Mouse (Mus musculus): ENCODE data around the gene Rrp1. TPM values are rescaled to one million over a fixed set of nuclear protein-coding genes. Genes with fewer than 3 reads are reported as not detected.

Gene Rrp1
- polyA plus RNA-seq, 1 experiment from 2014 or later = 213 TPM

GRCm38 (mm10) chr10:78388216-78388980, 24.4 kb downstream of the Rrp1 start:
- Histone ChIP-seq H3K4me2 (replicated peaks; ENCODE audit: low read depth, low read length) (no peak overlapping the region), H3K36me3 (ENCODE audit: control insufficient read depth, insufficient read depth, low read length) (no peaks in the 10 kb centered on the region), H3K9me3 (ENCODE audit: control insufficient read depth, low read depth, low read length) (no peaks in the 10 kb centered on the region), H3K4me1 (ENCODE audit: control insufficient read depth, insufficient read depth, low read length) (no peaks in the 10 kb centered on the region), H3K4me3 (ENCODE audit: low read depth, low read length) (no peak overlapping the region), H3K27ac (ENCODE audit: low read length) (no peak overlapping the region), H3K27me3 (ENCODE audit: control insufficient read depth, insufficient read depth, low read length) (peaks cover 4% of the 10 kb centered on the region; the same call in 1 of the 2 replicates), H3K9ac (replicated peaks; ENCODE audit: low read depth, low read length) (no peak overlapping the region)
- no peak for ATAC-seq (ENCODE audit: insufficient number of reproducible peaks, insufficient read depth, low FRiP score, low read depth)
- WGBS = 70% methylated on average over 20 of the region's 20 CpGs

DNA sequence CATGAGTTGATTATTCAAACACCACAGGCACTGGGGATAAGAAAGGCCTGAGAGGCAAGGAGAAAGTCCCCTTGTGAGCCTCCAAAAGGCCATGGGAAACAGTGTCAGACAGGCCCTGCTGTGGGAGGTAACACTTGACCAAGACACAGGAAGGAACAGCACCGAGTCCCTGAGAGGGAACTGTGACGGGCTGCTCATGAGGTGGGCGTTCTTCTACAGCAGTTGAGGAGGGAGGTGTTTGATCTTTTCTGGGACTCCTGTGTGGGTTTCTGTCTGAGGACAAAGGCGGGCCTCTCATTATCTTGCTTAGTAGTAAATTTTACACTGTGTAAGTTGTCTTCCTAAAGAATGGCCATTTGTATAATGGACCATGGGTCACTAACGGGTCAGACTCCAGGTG, 27.3 kb downstream of the Rrp1 start:
- no peak overlapping the region for H3K4me3 ChIP-seq (ENCODE audit: low read depth, low read length)
- ATAC-seq (ENCODE audit: insufficient number of reproducible peaks, insufficient read depth, low FRiP score, low read depth) = no peak
- H3K27me3 ChIP-seq (ENCODE audit: control insufficient read depth, insufficient read depth, low read length) = no peaks in the 10 kb centered on the region
- H3K27ac ChIP-seq (ENCODE audit: low read length) = no peak overlapping the region
- no peak overlapping the region for H3K9ac ChIP-seq (replicated peaks; ENCODE audit: low read depth, low read length)
- H3K4me1 ChIP-seq (ENCODE audit: control insufficient read depth, insufficient read depth, low read length) = no peaks in the 10 kb centered on the region
- H3K36me3 ChIP-seq (ENCODE audit: control insufficient read depth, insufficient read depth, low read length) = no peaks in the 10 kb centered on the region
- no peaks in the 10 kb centered on the region for H3K9me3 ChIP-seq (ENCODE audit: control insufficient read depth, low read depth, low read length)
- no peak overlapping the region for H3K4me2 ChIP-seq (replicated peaks; ENCODE audit: low read depth, low read length)
- WGBS = 65% methylated on average over 5 of the region's 5 CpGs

GRCm38 (mm10) chr10:78383567-78383966, 29.3 kb downstream of the Rrp1 start:
- Histone ChIP-seq H3K36me3 (ENCODE audit: control insufficient read depth, insufficient read depth, low read length) (no peaks in the 10 kb centered on the region), H3K27ac (ENCODE audit: low read length) (no peak overlapping the region), H3K27me3 (ENCODE audit: control insufficient read depth, insufficient read depth, low read length) (no peaks in the 10 kb centered on the region), H3K9me3 (ENCODE audit: control insufficient read depth, low read depth, low read length) (peaks cover 2% of the 10 kb centered on the region; the same call in 1 of the 2 replicates), H3K4me3 (ENCODE audit: low read depth, low read length) (no peak overlapping the region), H3K4me1 (ENCODE audit: control insufficient read depth, insufficient read depth, low read length) (no peaks in the 10 kb centered on the region), H3K9ac (replicated peaks; ENCODE audit: low read depth, low read length) (no peak overlapping the region), H3K4me2 (replicated peaks; ENCODE audit: low read depth, low read length) (no peak overlapping the region)
- ATAC-seq (ENCODE audit: insufficient number of reproducible peaks, insufficient read depth, low FRiP score, low read depth) = no peak
- 74% methylated on average over 3 of the region's 3 CpGs for WGBS

- Histone ChIP-seq H3K9me3 (ENCODE audit: control insufficient read depth, low read depth, low read length) (peaks cover 4% of the 10 kb centered on the region; the same call in 1 of the 2 replicates), H3K36me3 (ENCODE audit: control insufficient read depth, insufficient read depth, low read length) (no peaks in the 10 kb centered on the region), H3K4me2 (replicated peaks; ENCODE audit: low read depth, low read length) (no peak overlapping the region), H3K4me1 (ENCODE audit: control insufficient read depth, insufficient read depth, low read length) (no peaks in the 10 kb centered on the region), H3K9ac (replicated peaks; ENCODE audit: low read depth, low read length) (no peak overlapping the region), H3K27ac (ENCODE audit: low read length) (no peak overlapping the region), H3K27me3 (ENCODE audit: control insufficient read depth, insufficient read depth, low read length) (no peaks in the 10 kb centered on the region), H3K4me3 (ENCODE audit: low read depth, low read length) (no peak overlapping the region)
- 97% methylated on average over 7 of the region's 7 CpGs for WGBS
- no peak for ATAC-seq (ENCODE audit: insufficient number of reproducible peaks, insufficient read depth, low FRiP score, low read depth)
Observed at GRCm38 (mm10) chr10:78378516-78378915, 34.3 kb downstream of the Rrp1 start.

- Histone ChIP-seq H3K36me3 (ENCODE audit: control insufficient read depth, insufficient read depth, low read length) (no peaks in the 10 kb centered on the region), H3K9ac (replicated peaks; ENCODE audit: low read depth, low read length) (no peak overlapping the region), H3K4me1 (ENCODE audit: control insufficient read depth, insufficient read depth, low read length) (no peaks in the 10 kb centered on the region), H3K27me3 (ENCODE audit: control insufficient read depth, insufficient read depth, low read length) (no peaks in the 10 kb centered on the region), H3K4me3 (ENCODE audit: low read depth, low read length) (no peak overlapping the region), H3K9me3 (ENCODE audit: control insufficient read depth, low read depth, low read length) (no peaks in the 10 kb centered on the region), H3K4me2 (replicated peaks; ENCODE audit: low read depth, low read length) (no peak overlapping the region), H3K27ac (ENCODE audit: low read length) (no peak overlapping the region)
- WGBS = 68% methylated on average over 27 of the region's 27 CpGs
- 0 out of 2 replicates have a peak, but pooled peaks have one; percentile 33 for ATAC-seq (ENCODE audit: insufficient number of reproducible peaks, insufficient read depth, low FRiP score, low read depth)
Observed at GRCm38 (mm10) chr10:78372681-78373668, 39.9 kb downstream of the Rrp1 start.

GRCm38 (mm10) chr10:78371746-78372145, 41.1 kb downstream of the Rrp1 start:
- 77% methylated on average over 6 of the region's 6 CpGs for WGBS
- no peak overlapping the region for H3K4me2 ChIP-seq (replicated peaks; ENCODE audit: low read depth, low read length)
- no peak overlapping the region for H3K9ac ChIP-seq (replicated peaks; ENCODE audit: low read depth, low read length)
- H3K9me3 ChIP-seq (ENCODE audit: control insufficient read depth, low read depth, low read length) = no peaks in the 10 kb centered on the region
- no peak for ATAC-seq (ENCODE audit: insufficient number of reproducible peaks, insufficient read depth, low FRiP score, low read depth)
- no peak overlapping the region for H3K4me3 ChIP-seq (ENCODE audit: low read depth, low read length)
- H3K27me3 ChIP-seq (ENCODE audit: control insufficient read depth, insufficient read depth, low read length) = no peaks in the 10 kb centered on the region
- H3K4me1 ChIP-seq (ENCODE audit: control insufficient read depth, insufficient read depth, low read length) = no peaks in the 10 kb centered on the region
- no peak overlapping the region for H3K27ac ChIP-seq (ENCODE audit: low read length)
- H3K36me3 ChIP-seq (ENCODE audit: control insufficient read depth, insufficient read depth, low read length) = no peaks in the 10 kb centered on the region

GRCm38 (mm10) chr10:78367586-78367985, 45.3 kb downstream of the Rrp1 start:
- Histone ChIP-seq H3K4me2 (replicated peaks; ENCODE audit: low read depth, low read length) (no peak overlapping the region), H3K4me1 (ENCODE audit: control insufficient read depth, insufficient read depth, low read length) (no peaks in the 10 kb centered on the region)
- no peak for ATAC-seq (ENCODE audit: insufficient number of reproducible peaks, insufficient read depth, low FRiP score, low read depth)

DNA sequence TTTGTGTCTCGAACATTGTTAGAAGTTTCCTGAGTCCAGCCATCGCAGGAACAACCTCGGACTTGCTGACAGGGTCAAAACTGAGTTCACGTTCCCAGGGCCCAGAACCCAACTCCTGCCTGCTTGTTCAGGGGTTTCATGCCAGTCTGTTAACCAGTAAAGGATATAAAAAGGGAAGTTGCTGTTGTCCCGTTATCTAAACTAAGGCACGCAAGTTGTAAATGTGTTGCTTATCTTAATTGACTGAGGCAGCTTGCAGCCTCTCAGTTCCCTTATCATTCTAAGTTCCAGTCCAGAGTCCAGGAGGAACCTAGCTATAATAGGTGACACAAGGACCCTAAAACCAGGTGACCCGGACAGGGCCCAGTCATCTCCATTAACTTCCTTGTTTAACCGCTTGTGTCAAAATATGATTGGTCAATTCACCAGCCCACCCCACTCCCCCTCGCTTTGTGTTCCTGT, 46.0 kb downstream of the Rrp1 start:
- ATAC-seq (ENCODE audit: insufficient number of reproducible peaks, insufficient read depth, low FRiP score, low read depth) = peak; percentile 71; the same call in 1 of the 2 replicates
- no peaks in the 10 kb centered on the region for H3K36me3 ChIP-seq (ENCODE audit: control insufficient read depth, insufficient read depth, low read length)
- H3K9me3 ChIP-seq (ENCODE audit: control insufficient read depth, low read depth, low read length) = no peaks in the 10 kb centered on the region
- no peak overlapping the region for H3K27ac ChIP-seq (ENCODE audit: low read length)
- no peak overlapping the region for H3K4me2 ChIP-seq (replicated peaks; ENCODE audit: low read depth, low read length)
- no peaks in the 10 kb centered on the region for H3K4me1 ChIP-seq (ENCODE audit: control insufficient read depth, insufficient read depth, low read length)
- no peaks in the 10 kb centered on the region for H3K27me3 ChIP-seq (ENCODE audit: control insufficient read depth, insufficient read depth, low read length)
- no peak overlapping the region for H3K4me3 ChIP-seq (ENCODE audit: low read depth, low read length)
- 41% methylated on average over 9 of the region's 9 CpGs for WGBS
- no peak overlapping the region for H3K9ac ChIP-seq (replicated peaks; ENCODE audit: low read depth, low read length)

More at GRCm38 (mm10) chr10:78367586-78367985, 45.3 kb downstream of the Rrp1 start:
- Histone ChIP-seq H3K4me3 (ENCODE audit: low read depth, low read length) (no peak overlapping the region), H3K36me3 (ENCODE audit: control insufficient read depth, insufficient read depth, low read length) (no peaks in the 10 kb centered on the region), H3K27me3 (ENCODE audit: control insufficient read depth, insufficient read depth, low read length) (no peaks in the 10 kb centered on the region), H3K9me3 (ENCODE audit: control insufficient read depth, low read depth, low read length) (no peaks in the 10 kb centered on the region), H3K27ac (ENCODE audit: low read length) (no peak overlapping the region), H3K9ac (replicated peaks; ENCODE audit: low read depth, low read length) (no peak overlapping the region)
- 46% methylated on average over 4 of the region's 4 CpGs for WGBS
